Mouse (Mus musculus) forebrain, embryonic 12.5 days (tissue): ENCODE results near the gene Wsb1. TPM values are rescaled to one million over a fixed set of nuclear protein-coding genes. Genes with fewer than 3 reads are reported as not detected.
"Not testable (repeated sequence)": the region's sequence is repeated elsewhere in the genome, so short reads cannot be mapped to it uniquely, and the experiment has no call there.

ENCODE experiments used
- ATAC-seq: fragments of 200-750 bp; cut with Nextera tagmentation; 2 replicates; pipeline ENCODE4 v1.8.0; 2017; ENCODE audit warnings: moderate TSS enrichment; ENCODE audit not compliant: low FRiP score
- H3K27ac ChIP-seq: fragments of 300-500 bp; sonication (generic); 2 replicates; pipeline ENCODE4 v1.5.1; 2016; ENCODE audit warnings: mild to moderate bottlenecking
- H3K27me3 ChIP-seq: fragments of 300-500 bp; sonication (generic); 2 replicates; pipeline ENCODE4 v1.6.1; 2016; ENCODE audit warnings: mild to moderate bottlenecking
- H3K36me3 ChIP-seq: fragments of 300-500 bp; sonication (generic); replicated peaks from 2 replicates; pipeline ENCODE4 v1.6.1; 2016; ENCODE audit warnings: mild to moderate bottlenecking
- H3K4me1 ChIP-seq: fragments of 300-500 bp; sonication (generic); 2 replicates; pipeline ENCODE4 v1.6.1; 2016
- H3K4me2 ChIP-seq: fragments of 300-500 bp; sonication (generic); 2 replicates; pipeline ENCODE4 v1.6.1; 2016; ENCODE audit warnings: mild to moderate bottlenecking, moderate library complexity
- H3K4me3 ChIP-seq: fragments of 300-500 bp; sonication (generic); replicated peaks from 2 replicates; pipeline ENCODE4 v1.5.1; 2016; ENCODE audit warnings: mild to moderate bottlenecking
- H3K9ac ChIP-seq: fragments of 300-500 bp; sonication (generic); 2 replicates; pipeline ENCODE4 v1.6.1; 2016; ENCODE audit warnings: mild to moderate bottlenecking
- H3K9me3 ChIP-seq: fragments of 300-500 bp; sonication (generic); 2 replicates; pipeline ENCODE4 v1.6.1; 2016
- WGBS: fragments of 180-500 bp; shearing (Covaris S2); methylation state at CpG from one replicate; pipeline ENCODE4 v1.1.7; 2016; 5-methylcytosine and 5-hydroxymethylcytosine counted together
- polyA plus RNA-seq: library from polyadenylated mRNA; unstranded; fragments of >200 nt; fragmentation: Nextera tagmentation; extraction: Ambion mirVana; gene quantifications from 2 replicates; pipeline ENCODE4 v1.2.1, GENCODE M21; 2016

Wsb1 gene
- polyA plus RNA-seq, 1 experiment from 2014 or later, result 459 TPM

GRCm38 (mm10) chr11:79288278-79288843, 33.9 kb upstream of the Wsb1 start:
- no peak for ATAC-seq
- Histone ChIP-seq H3K4me1 (no peaks in the 10 kb centered on the region), H3K36me3 (no peaks in the 10 kb centered on the region), H3K4me3 (no peak overlapping the region), H3K27me3 (no peaks in the 10 kb centered on the region), H3K27ac (no peak overlapping the region), H3K9me3 (no peaks in the 10 kb centered on the region), H3K4me2 (no peak overlapping the region), H3K9ac (no peak overlapping the region)
- 84% methylated on average over 7 of the region's 7 CpGs for WGBS

GRCm38 (mm10) chr11:79287447-79287846, 33.0 kb upstream of the Wsb1 start:
- no peaks in the 10 kb centered on the region for H3K4me1 ChIP-seq
- no peak overlapping the region for H3K4me2 ChIP-seq
- no peak overlapping the region for H3K9ac ChIP-seq
- H3K4me3 ChIP-seq, result no peak overlapping the region
- 88% methylated on average over 6 of the region's 6 CpGs for WGBS
- no peaks in the 10 kb centered on the region for H3K9me3 ChIP-seq
- no peak for ATAC-seq
- H3K27ac ChIP-seq, result no peak overlapping the region
- no peaks in the 10 kb centered on the region for H3K36me3 ChIP-seq
- no peaks in the 10 kb centered on the region for H3K27me3 ChIP-seq

DNA sequence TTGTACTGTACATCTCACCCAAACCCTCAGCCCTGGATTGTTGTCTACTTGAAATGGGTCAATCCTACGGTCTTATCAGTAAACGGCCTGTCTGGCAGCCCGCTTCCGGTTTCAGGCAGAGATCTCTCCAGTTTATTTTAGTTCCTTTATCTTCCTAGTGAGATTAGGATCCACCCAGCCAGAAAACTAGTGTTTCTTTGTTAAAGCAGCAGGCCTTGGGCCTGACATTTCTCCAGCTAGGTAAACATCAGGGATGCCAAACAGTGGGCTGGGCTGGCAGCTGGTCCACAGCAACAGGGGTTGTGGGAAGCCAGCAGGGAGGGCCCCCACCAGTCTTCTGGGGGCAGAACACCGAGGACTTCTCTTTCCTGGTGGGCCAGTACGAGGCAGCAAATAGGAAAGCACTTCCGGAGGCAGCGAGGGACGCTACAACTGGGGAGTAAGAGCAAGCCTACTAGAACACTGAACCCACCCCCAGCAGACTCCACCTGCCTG, 31.9 kb upstream of the Wsb1 start:
- H3K9ac ChIP-seq, result no peak overlapping the region
- H3K4me2 ChIP-seq, result no peak overlapping the region
- no peaks in the 10 kb centered on the region for H3K4me1 ChIP-seq
- WGBS, result 86% methylated on average over 9 of the region's 9 CpGs
- no peak for ATAC-seq
- H3K4me3 ChIP-seq, result no peak overlapping the region
- H3K9me3 ChIP-seq, result no peaks in the 10 kb centered on the region
- no peaks in the 10 kb centered on the region for H3K27me3 ChIP-seq
- no peak overlapping the region for H3K27ac ChIP-seq
- H3K36me3 ChIP-seq, result no peaks in the 10 kb centered on the region

DNA sequence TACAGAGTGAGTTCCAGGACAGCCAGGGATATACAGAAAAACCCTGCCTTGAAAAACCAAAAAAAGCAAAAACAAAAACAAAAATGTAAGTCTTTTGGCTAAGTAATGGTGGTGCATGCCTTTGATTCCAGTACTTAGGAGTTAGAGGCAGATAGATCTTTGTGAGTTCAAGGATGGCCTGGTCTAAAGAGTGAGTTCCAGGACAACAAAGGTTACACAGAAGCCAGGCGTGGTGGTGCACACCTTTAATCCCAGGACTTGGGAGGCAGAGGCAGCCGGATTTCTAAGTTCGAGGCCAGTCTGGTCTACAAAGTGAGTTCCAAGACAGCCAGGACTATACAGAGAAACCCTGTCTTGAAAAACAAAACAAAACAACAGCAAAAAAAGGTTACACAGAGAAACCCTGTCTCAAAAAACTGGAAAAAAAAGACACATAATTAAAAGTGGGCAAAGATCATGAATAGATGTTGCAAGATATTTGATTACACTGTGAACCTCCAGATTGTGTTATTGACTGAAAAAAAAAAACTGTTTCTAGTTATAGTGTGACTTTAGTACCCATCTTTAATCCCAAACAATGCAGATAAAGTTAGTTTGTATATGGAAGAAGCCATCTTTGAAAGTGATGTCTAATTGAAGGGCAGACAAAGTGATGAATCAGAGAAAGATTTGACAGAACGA, 29.0 kb upstream of the Wsb1 start:
- WGBS, result 90% methylated on average over 4 of the region's 4 CpGs
- Histone ChIP-seq H3K9ac (no peak overlapping the region), H3K4me1 (0 out of 2 replicates have a peak, but pooled peaks cover 2% of the 10 kb centered on the region), H3K4me3 (no peak overlapping the region), H3K27ac (no peak overlapping the region), H3K36me3 (no peaks in the 10 kb centered on the region), H3K27me3 (no peaks in the 10 kb centered on the region), H3K9me3 (no peaks in the 10 kb centered on the region), H3K4me2 (no peak overlapping the region)
- no peak for ATAC-seq

DNA sequence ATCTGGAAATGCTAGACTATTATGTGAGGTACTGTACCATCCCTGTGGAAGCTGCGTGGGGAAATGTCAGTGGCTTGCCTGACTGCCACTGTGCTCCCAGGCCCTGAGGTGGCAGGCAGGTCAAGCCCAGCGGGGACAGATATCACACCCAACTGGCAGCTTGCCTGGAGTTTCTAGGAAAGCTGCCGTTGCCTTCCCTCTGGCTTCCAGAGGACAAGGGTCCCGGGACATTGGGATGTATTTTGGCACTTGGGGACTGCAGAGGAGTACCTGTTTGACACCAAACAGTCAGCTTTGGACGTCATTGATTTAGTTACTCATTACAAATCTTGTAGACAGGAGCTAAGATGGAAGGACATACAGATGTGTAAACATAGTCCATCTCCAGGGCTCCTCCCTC, 26.9 kb upstream of the Wsb1 start:
- no peak overlapping the region for H3K4me2 ChIP-seq
- no peak overlapping the region for H3K27ac ChIP-seq
- H3K36me3 ChIP-seq, result no peaks in the 10 kb centered on the region
- H3K4me1 ChIP-seq, result 0 out of 2 replicates have a peak, but pooled peaks cover 2% of the 10 kb centered on the region
- no peaks in the 10 kb centered on the region for H3K27me3 ChIP-seq
- H3K4me3 ChIP-seq, result no peak overlapping the region
- WGBS, result 79% methylated on average over 5 of the region's 5 CpGs
- H3K9ac ChIP-seq, result no peak overlapping the region
- no peak for ATAC-seq
- H3K9me3 ChIP-seq, result no peaks in the 10 kb centered on the region

- no peak for ATAC-seq
- no peak overlapping the region for H3K4me2 ChIP-seq
- H3K36me3 ChIP-seq, result no peaks in the 10 kb centered on the region
- 0 out of 2 replicates have a peak, but pooled peaks cover 2% of the 10 kb centered on the region for H3K4me1 ChIP-seq
- no peaks in the 10 kb centered on the region for H3K9me3 ChIP-seq
- H3K27me3 ChIP-seq, result no peaks in the 10 kb centered on the region
- no peak overlapping the region for H3K9ac ChIP-seq
- no peak overlapping the region for H3K4me3 ChIP-seq
- 48% methylated on average over 2 of the region's 2 CpGs for WGBS
- H3K27ac ChIP-seq, result no peak overlapping the region
Measured at GRCm38 (mm10) chr11:79279732-79280405, 25.4 kb upstream of the Wsb1 start.

DNA sequence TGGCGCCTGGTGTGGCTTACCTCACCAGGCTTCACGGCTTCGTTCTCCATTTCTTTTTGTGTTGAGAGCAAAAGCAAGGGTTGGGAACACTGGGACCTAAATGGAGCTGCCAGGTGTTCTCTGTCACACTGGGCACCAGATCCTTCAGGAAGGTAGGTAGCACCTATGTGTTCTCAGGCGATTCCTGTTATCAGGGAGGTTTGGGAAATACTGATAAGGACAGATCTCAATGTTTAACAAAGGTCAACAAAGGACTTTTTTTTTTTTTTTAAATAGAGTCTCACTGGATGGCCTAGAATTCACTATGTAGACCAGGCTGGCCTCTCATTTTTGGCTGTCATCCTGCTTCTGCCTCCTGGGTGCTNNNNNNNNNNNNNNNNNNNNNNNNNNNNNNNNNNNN, 19.3 kb upstream of the Wsb1 start:
- Histone ChIP-seq H3K9ac (no peak overlapping the region), H3K36me3 (no peaks in the 10 kb centered on the region; the same call in 1 of the 2 replicates), H3K27ac (no peak overlapping the region), H3K4me3 (no peak overlapping the region), H3K4me2 (no peak overlapping the region), H3K4me1 (no peaks in the 10 kb centered on the region), H3K9me3 (no peaks in the 10 kb centered on the region), H3K27me3 (no peaks in the 10 kb centered on the region)
- WGBS, result 84% methylated on average over 4 of the region's 4 CpGs
- no peak for ATAC-seq

GRCm38 (mm10) chr11:79273039-79273438, 18.6 kb upstream of the Wsb1 start:
- ATAC-seq, result no peak
- H3K27me3 ChIP-seq, result no peaks in the 10 kb centered on the region
- WGBS, result 82% methylated on average over 4 of the region's 4 CpGs

DNA sequence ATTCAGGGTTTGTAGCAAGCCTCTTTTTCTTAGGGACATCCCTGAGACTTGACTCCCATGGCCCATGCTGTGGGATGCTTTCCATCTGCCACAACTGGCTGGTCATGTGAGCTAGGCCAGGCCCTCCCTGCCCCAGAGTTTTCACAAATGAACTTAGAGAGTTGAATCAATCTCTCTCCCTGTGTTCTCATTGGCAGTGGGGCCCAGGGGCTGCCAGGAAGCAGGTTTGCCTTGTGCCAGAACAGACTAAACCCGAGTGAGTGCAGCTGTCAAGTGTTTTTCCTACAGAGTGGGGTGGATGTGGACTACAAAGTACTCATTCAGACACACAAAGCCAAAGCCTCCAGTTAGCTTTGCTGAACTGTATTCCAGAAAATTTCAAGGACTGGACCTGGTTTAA, 12.7 kb upstream of the Wsb1 start:
- Histone ChIP-seq H3K27me3 (no peaks in the 10 kb centered on the region), H3K4me3 (no peak overlapping the region), H3K9ac (no peak overlapping the region), H3K9me3 (no peaks in the 10 kb centered on the region), H3K4me2 (no peak overlapping the region), H3K27ac (0 out of 2 replicates have a peak overlapping the region, but pooled peaks have one; percentile 31), H3K4me1 (no peaks in the 10 kb centered on the region; the same call in 1 of the 2 replicates), H3K36me3 (no peaks in the 10 kb centered on the region)
- ATAC-seq, result no peak
- 35% methylated on average over 1 of the region's 1 CpGs for WGBS

More at GRCm38 (mm10) chr11:79273039-79273438, 18.6 kb upstream of the Wsb1 start:
- Histone ChIP-seq H3K9me3 (no peaks in the 10 kb centered on the region), H3K4me3 (no peak overlapping the region), H3K36me3 (no peaks in the 10 kb centered on the region; the same call in 1 of the 2 replicates), H3K27ac (no peak overlapping the region), H3K9ac (no peak overlapping the region), H3K4me2 (no peak overlapping the region), H3K4me1 (no peaks in the 10 kb centered on the region)

GRCm38 (mm10) chr11:79264376-79264775, 9.9 kb upstream of the Wsb1 start:
- Histone ChIP-seq H3K4me1 (no peaks in the 10 kb centered on the region; the same call in 1 of the 2 replicates), H3K9ac (no peak overlapping the region), H3K4me2 (no peak overlapping the region), H3K27ac (no peak overlapping the region), H3K4me3 (no peak overlapping the region), H3K36me3 (no peaks in the 10 kb centered on the region), H3K9me3 (no peaks in the 10 kb centered on the region), H3K27me3 (no peaks in the 10 kb centered on the region)
- ATAC-seq, result no peak
- WGBS, result 61% methylated on average over 3 of the region's 3 CpGs

DNA sequence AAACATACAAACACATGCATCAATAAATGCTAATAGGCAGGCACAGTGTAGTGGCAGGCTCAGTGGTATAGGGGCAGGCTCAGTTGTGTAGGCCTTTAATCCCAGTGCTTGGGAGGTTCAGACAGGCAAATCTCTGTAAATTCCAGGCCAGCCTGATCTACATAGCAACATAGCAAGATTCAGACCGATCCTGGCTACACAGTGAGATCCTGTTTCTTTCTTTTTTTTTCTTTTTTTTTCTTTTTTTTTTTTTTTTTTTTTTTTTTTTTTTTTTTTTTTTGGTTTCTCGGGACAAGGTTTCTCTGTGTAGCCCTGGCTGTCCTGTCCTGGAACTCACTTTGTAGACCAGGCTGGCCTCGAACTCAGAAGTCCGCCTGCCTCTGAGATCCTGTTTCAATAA, 5.7 kb upstream of the Wsb1 start:
- not testable (repeated sequence) for H3K9me3 ChIP-seq, ATAC-seq, H3K27ac ChIP-seq, H3K36me3 ChIP-seq, H3K4me3 ChIP-seq, H3K9ac ChIP-seq, H3K4me2 ChIP-seq, H3K4me1 ChIP-seq, H3K27me3 ChIP-seq
- 87% methylated on average over 4 of the region's 4 CpGs for WGBS

DNA sequence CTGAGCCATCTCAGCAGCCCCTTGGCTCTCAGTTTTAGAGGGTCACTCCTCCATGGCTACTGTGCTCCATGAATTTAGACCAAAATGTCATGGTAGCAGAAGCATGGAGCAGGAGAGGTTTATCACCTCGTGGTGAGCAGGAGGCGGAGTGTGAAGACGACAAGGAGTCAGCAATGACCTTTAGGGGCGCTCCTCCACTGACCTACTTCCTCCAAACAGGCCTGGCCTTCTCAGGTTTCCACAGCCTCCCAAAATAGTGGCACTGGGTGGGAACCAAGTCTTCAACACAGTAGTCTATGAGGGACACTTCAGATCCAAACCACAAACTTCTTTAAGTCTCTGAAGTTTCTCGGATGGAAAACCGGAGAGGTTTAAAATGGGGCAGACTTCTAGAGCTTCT, 4.3 kb upstream of the Wsb1 start:
- Histone ChIP-seq H3K36me3 (no peaks in the 10 kb centered on the region), H3K9ac (no peak overlapping the region), H3K4me1 (no peaks in the 10 kb centered on the region), H3K4me2 (no peak overlapping the region), H3K27me3 (peaks cover 10% of the 10 kb centered on the region; the same call in 1 of the 2 replicates), H3K9me3 (no peaks in the 10 kb centered on the region), H3K4me3 (no peak overlapping the region), H3K27ac (no peak overlapping the region)
- ATAC-seq, result no peak
- WGBS, result 85% methylated on average over 6 of the region's 6 CpGs
